Mouse (Mus musculus) limb, embryonic 11.5 days (tissue): ENCODE measurements around the gene Unc5cl. TPM values are rescaled to one million over a fixed set of nuclear protein-coding genes. Genes with fewer than 3 reads are reported as not detected.
A peak's percentile ranks its signal among the peaks of the same experiment; 100 is the strongest.

Experiments
- ATAC-seq: fragments of 200-750 bp; cut with Nextera tagmentation; 2 replicates; pipeline ENCODE4 v1.8.0; 2017; ENCODE audit warnings: low read depth; ENCODE audit not compliant: insufficient number of reproducible peaks, low FRiP score, low TSS enrichment
- DNase-seq: peaks from one replicate; pipeline ENCODE4 v3.0.0-alpha.2; 2015; ENCODE audit warnings: low spot score
- H3K27ac ChIP-seq: fragments of 300-500 bp; sonication (generic); replicated peaks from 2 replicates; pipeline ENCODE4 v1.5.1; 2014; ENCODE audit warnings: low read depth, mild to moderate bottlenecking, low read length
- H3K27me3 ChIP-seq: fragments of 300-500 bp; sonication (generic); 2 replicates; pipeline ENCODE4 v1.6.1; 2014; ENCODE audit warnings: mild to moderate bottlenecking, low read length, mixed read lengths; ENCODE audit not compliant: control insufficient read depth, insufficient read depth
- H3K36me3 ChIP-seq: fragments of 300-500 bp; sonication (generic); 2 replicates; pipeline ENCODE4 v1.6.1; 2014; ENCODE audit warnings: mild to moderate bottlenecking, low read length, moderate library complexity, mixed read lengths; ENCODE audit not compliant: control insufficient read depth, insufficient read depth
- H3K4me1 ChIP-seq: fragments of 300-500 bp; sonication (generic); 2 replicates; pipeline ENCODE4 v1.6.1; 2014; ENCODE audit warnings: low read length, mixed read lengths; ENCODE audit not compliant: control insufficient read depth, insufficient read depth
- H3K4me2 ChIP-seq: fragments of 300-500 bp; sonication (generic); 2 replicates; pipeline ENCODE4 v1.6.1; 2014; ENCODE audit warnings: low read depth, mild to moderate bottlenecking, moderate library complexity; ENCODE audit not compliant: severe bottlenecking
- H3K4me3 ChIP-seq: fragments of 300-500 bp; sonication (generic); 2 replicates; pipeline ENCODE4 v1.5.1; 2014; ENCODE audit warnings: low read depth, low read length
- H3K9ac ChIP-seq: fragments of 300-500 bp; sonication (generic); 2 replicates; pipeline ENCODE4 v1.6.1; 2014; ENCODE audit warnings: mild to moderate bottlenecking, low read length
- H3K9me3 ChIP-seq: fragments of 300-500 bp; sonication (generic); 2 replicates; pipeline ENCODE4 v1.6.1; 2016; ENCODE audit warnings: low read length; ENCODE audit not compliant: control insufficient read depth
- WGBS: fragments of 180-500 bp; shearing (Covaris S2); extraction: QIAGEN DNeasy Blood & Tissue Kit; methylation state at CpG from one replicate; pipeline ENCODE4 v1.1.7; 2014; 5-methylcytosine and 5-hydroxymethylcytosine counted together
- polyA plus RNA-seq: library from polyadenylated mRNA; unstranded; fragments of >200 nt; fragmentation: Nextera tagmentation; extraction: Ambion mirVana; gene quantifications from 2 replicates; pipeline ENCODE4 v1.2.1, GENCODE M21; 2014

The Unc5cl gene
- polyA plus RNA-seq, 1 experiment from 2014 or later: 0.33 TPM

DNA sequence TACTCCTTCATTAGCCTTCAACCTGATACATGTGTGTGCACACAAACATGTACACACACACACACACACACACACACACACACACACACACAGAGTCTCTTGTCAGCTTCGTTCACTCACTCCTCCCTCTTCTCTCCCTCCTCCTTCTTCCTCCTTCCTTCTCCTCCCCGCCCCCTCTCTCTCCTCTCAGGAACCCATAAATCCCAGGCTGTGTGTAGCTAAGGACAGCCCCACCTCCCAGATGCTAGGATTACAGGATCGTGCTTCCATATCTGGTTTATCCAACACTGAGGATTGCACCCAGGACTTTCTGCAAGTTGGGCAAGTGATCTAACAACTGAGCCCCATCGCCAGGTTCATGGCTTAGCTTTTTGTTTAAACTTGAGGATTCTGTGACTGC lies 59.9 kb downstream of the Unc5cl start:
- H3K4me3 ChIP-seq: no peak overlapping the region
- ATAC-seq (no peak), DNase-seq (peak; percentile 27)
- no peaks in the 10 kb centered on the region for H3K27me3 ChIP-seq
- WGBS: 30% methylated on average over 4 of the region's 4 CpGs
- H3K9me3 ChIP-seq: no peaks in the 10 kb centered on the region
- peaks cover 3% of the 10 kb centered on the region; the same call in 1 of the 2 replicates for H3K4me1 ChIP-seq
- no peaks in the 10 kb centered on the region for H3K36me3 ChIP-seq
- H3K9ac ChIP-seq: no peak overlapping the region
- H3K27ac ChIP-seq: no peak overlapping the region; the same call in 1 of the 2 replicates
- no peak overlapping the region for H3K4me2 ChIP-seq

GRCm38 (mm10) chr17:48519046-48519445 lies 64.3 kb downstream of the Unc5cl start:
- Histone ChIP-seq H3K9ac (no peak overlapping the region), H3K9me3 (no peaks in the 10 kb centered on the region)
- 87% methylated on average over 7 of the region's 7 CpGs for WGBS

DNA sequence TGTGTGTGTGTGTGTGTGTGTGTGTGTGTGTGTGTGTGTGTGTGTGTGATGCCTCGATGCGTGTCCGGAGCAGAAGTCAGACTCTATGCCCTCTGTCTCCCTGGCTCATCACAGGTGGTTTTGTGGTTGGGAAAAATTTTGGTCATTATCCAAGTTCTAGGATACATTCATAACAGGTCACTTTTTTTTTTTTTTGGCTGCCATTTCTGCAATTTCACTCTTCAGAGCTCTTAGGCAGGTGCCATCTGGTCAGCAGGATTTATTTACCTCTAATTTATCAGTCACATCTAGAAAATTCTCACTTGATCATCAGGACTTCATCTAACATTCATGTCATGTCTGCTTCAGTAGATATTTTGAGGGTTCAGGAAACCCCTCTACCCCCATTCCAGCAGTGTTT lies 65.7 kb downstream of the Unc5cl start:
- no peak for DNase-seq
- 91% methylated on average over 3 of the region's 3 CpGs for WGBS

More at GRCm38 (mm10) chr17:48519046-48519445, 64.3 kb downstream of the Unc5cl start:
- Histone ChIP-seq H3K27ac (no peak overlapping the region), H3K27me3 (no peaks in the 10 kb centered on the region), H3K4me3 (no peak overlapping the region), H3K36me3 (no peaks in the 10 kb centered on the region), H3K4me2 (no peak overlapping the region), H3K4me1 (no peaks in the 10 kb centered on the region; the same call in 1 of the 2 replicates)
- DNase-seq (no peak), ATAC-seq (no peak)

GRCm38 (mm10) chr17:48523056-48523455 lies 68.4 kb downstream of the Unc5cl start:
- no peaks in the 10 kb centered on the region for H3K27me3 ChIP-seq
- H3K36me3 ChIP-seq: no peaks in the 10 kb centered on the region
- no peak for DNase-seq
- no peaks in the 10 kb centered on the region for H3K4me1 ChIP-seq
- no peak overlapping the region for H3K4me3 ChIP-seq
- WGBS: 92% methylated on average over 2 of the region's 2 CpGs
- no peak overlapping the region for H3K9ac ChIP-seq
- no peaks in the 10 kb centered on the region for H3K9me3 ChIP-seq
- no peak overlapping the region for H3K27ac ChIP-seq
- no peak for ATAC-seq
- H3K4me2 ChIP-seq: no peak overlapping the region

More for the DNA sequence above, 65.7 kb downstream of the Unc5cl start:
- no peak for ATAC-seq
- H3K27ac ChIP-seq: no peak overlapping the region
- no peak overlapping the region for H3K4me3 ChIP-seq
- H3K9me3 ChIP-seq: no peaks in the 10 kb centered on the region
- no peaks in the 10 kb centered on the region for H3K36me3 ChIP-seq
- H3K4me2 ChIP-seq: no peak overlapping the region
- no peaks in the 10 kb centered on the region for H3K27me3 ChIP-seq
- H3K9ac ChIP-seq: no peak overlapping the region
- no peaks in the 10 kb centered on the region for H3K4me1 ChIP-seq

GRCm38 (mm10) chr17:48533844-48534705 lies 79.4 kb downstream of the Unc5cl start:
- H3K9me3 ChIP-seq: no peaks in the 10 kb centered on the region
- no peak overlapping the region for H3K9ac ChIP-seq
- 49% methylated on average over 13 of the region's 14 CpGs for WGBS
- H3K27me3 ChIP-seq: no peaks in the 10 kb centered on the region
- no peak overlapping the region for H3K4me3 ChIP-seq
- no peak for ATAC-seq
- H3K27ac ChIP-seq: no peak overlapping the region
- H3K4me1 ChIP-seq: no peaks in the 10 kb centered on the region
- H3K4me2 ChIP-seq: no peak overlapping the region
- DNase-seq: no peak
- H3K36me3 ChIP-seq: no peaks in the 10 kb centered on the region

GRCm38 (mm10) chr17:48538328-48538727 lies 83.6 kb downstream of the Unc5cl start:
- Histone ChIP-seq H3K9me3 (no peaks in the 10 kb centered on the region), H3K9ac (no peak overlapping the region), H3K36me3 (no peaks in the 10 kb centered on the region), H3K27ac (no peak overlapping the region), H3K27me3 (no peaks in the 10 kb centered on the region), H3K4me1 (no peaks in the 10 kb centered on the region), H3K4me3 (no peak overlapping the region), H3K4me2 (no peak overlapping the region)
- 80% methylated on average over 5 of the region's 5 CpGs for WGBS
- ATAC-seq: no peak
- DNase-seq: peak; percentile 72

GRCm38 (mm10) chr17:48539326-48539725 lies 84.6 kb downstream of the Unc5cl start:
- WGBS: 93% methylated on average over 17 of the region's 17 CpGs

DNA sequence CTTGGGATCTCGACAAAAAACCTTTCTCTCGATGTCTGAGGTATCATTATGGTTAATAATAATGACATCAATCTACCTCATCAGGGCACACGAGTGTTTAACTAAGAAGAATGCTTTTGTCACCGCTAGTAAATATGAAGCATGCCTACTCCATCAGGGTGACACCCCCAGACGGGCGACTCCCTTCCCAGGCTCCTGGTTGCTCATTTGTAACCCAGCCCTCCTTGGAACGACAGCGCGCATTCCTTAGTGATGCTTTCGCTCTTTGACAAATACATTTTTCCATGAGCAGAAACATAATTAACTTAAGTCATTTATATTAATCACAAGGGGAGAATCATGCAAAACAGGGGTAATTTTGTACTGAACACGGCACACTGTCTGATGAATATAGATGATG lies 88.0 kb downstream of the Unc5cl start:
- WGBS: 82% methylated on average over 11 of the region's 11 CpGs
- ATAC-seq: no peak
- Histone ChIP-seq H3K27ac (no peak overlapping the region), H3K9ac (no peak overlapping the region), H3K27me3 (no peaks in the 10 kb centered on the region), H3K4me2 (no peak overlapping the region), H3K4me1 (no peaks in the 10 kb centered on the region; the same call in 1 of the 2 replicates), H3K9me3 (no peaks in the 10 kb centered on the region), H3K4me3 (no peak overlapping the region), H3K36me3 (no peaks in the 10 kb centered on the region)
- DNase-seq: no peak

More at GRCm38 (mm10) chr17:48539326-48539725, 84.6 kb downstream of the Unc5cl start:
- Histone ChIP-seq H3K9ac (no peak overlapping the region), H3K4me2 (no peak overlapping the region), H3K36me3 (no peaks in the 10 kb centered on the region), H3K4me1 (no peaks in the 10 kb centered on the region), H3K4me3 (no peak overlapping the region), H3K9me3 (no peaks in the 10 kb centered on the region), H3K27me3 (no peaks in the 10 kb centered on the region), H3K27ac (no peak overlapping the region)
- DNase-seq (no peak), ATAC-seq (no peak)
